Mouse (Mus musculus) left cerebral cortex, adult 11 months (tissue): Measurements from ENCODE around the gene Chmp2b.

Source experiments
- DNase-seq: peaks from one replicate; pipeline ENCODE4 v3.0.0; 2022; ENCODE audit warnings: low spot score

The Chmp2b gene

DNA sequence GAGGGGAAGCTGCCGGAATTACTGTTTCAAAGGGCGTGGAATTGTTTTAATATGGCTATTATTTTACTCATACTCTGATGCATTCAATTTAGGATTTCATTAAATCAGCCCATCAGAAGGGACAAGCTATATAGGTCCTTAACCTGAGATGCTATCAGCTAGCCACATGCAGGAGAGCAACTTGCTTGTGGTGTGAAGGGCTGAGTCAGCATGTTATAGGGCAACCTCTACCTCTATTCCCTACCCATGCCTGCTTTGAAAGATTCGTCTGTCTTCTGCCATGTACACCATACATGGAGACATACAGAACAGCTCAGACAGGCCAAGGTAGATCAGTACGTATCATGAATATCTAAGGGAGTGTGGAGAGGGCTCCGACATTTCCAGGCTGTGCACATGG, 35.8 kb downstream of the Chmp2b start:
- no peak for DNase-seq

DNA sequence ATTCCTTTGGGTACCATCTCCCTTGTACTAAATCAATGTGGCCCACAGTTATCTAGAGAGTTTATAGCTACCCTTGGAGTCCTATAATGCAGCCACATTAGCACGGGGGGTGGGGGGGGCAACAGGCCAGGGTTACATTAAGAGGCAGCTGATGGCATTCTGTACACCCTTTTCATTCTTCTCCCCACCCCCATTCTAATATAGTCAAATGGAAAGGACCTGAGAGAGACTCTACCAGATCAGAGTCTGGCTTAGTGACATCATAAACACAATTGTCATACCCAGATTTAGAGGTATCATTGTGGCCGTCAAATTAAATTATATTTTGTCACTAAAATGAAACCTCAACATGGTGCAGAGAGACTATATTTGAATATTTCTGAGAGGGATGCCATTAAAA, 36.5 kb downstream of the Chmp2b start:
- no peak for DNase-seq

DNA sequence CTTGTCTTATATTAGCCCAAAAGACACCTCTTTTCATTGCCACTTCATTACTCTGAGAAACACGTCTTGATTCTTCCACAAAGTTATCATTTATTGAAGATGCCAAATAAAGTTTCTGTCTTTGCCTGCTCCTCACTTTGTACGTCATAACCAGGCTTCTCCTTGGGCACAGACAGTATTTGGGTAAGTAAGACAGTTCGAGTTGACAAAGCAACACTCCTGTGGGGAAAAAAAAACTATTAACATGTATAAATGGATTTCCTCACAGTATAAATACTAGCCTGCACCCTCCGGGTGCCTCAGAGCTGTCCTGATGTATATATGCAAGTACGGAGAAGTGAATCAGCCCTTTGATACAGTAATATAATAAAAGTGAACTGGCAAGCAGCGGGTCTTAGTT, 42.3 kb downstream of the Chmp2b start, which contains the start of gene Pou1f1:
Pou1f1 (plus strand) TSS at position 301 of the 400 bp plus-strand sequence.
- no peak for DNase-seq

DNA sequence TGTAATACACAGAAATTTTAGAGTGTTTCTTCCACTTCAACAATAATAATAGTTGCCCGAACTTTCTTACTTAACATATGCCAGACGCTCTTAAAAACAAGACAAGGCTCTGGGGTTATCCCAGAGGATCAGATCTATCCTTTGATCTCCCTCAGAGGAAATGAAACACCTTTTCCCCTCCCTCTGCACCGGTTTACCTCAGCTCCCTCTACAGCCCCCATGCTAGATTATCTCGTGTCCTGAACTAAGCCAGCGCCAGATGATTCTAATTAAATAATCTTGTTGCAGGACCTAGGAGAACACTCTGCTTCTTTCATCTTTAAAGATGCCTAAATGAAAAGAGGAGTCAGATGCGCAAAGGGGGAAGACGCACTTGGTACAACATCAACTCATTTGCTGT, 48.3 kb downstream of the Chmp2b start:
- DNase-seq = no peak

DNA sequence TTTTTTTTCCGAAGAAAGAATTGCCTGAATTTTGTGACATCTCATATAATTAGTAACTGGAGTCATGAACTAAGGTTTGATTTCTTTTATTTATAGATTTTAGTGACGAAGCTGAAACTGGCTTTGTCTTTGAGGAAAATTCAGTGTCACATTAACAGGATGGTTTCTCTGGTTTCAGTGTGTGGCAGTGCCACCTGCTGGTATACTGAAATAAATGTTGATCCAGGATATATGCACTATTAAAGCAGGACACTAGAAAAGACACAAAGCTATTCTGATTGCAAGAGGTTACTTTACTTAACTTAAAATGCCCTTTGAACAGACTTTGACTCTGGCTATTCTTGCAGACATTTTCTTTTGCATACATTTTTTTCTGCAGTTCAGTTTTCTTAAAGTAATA, 65.5 kb downstream of the Chmp2b start:
- no peak for DNase-seq

DNA sequence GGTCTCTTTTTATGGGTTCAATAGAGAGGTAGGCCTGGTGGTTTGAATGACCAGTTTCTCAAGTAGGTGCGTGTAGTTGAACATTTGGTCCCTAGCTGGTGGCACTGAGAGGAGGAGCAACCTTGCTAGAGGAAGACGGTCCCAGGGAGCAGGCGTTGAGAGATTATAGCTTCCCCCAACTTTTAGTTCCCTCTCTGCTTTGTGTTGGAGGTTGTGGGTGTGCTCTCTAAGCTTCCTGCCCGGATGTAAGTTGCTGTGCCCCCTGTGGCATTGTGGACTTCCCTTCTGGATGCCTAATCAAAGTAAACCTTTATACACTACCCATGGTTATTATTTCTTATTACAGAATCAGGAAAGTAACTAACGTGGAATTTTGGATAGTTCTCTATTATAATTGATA, 66.5 kb downstream of the Chmp2b start:
- DNase-seq = no peak
